Mouse (Mus musculus): ENCODE measurements at regions not wholly inside any gene's neighbourhood (a gene's known extent, or its start where the extent isn't known, plus 50 kb on each side); places are given as distances from the start of the nearest gene placed in this dataset.

GRCm38 (mm10) chr17:84107946-84108686, 79.6 kb downstream of the Zfp36l2 start:
- Histone ChIP-seq H3K4me2 (replicated peaks; ENCODE audit: low read depth, low read length) (no peak overlapping the region), H3K27ac (ENCODE audit: low read length) (no peak overlapping the region), H3K27me3 (ENCODE audit: insufficient read depth, low read length) (no peaks in the 10 kb centered on the region), H3K4me1 (ENCODE audit: insufficient read depth, low read length) (peaks cover 16% of the 10 kb centered on the region), H3K36me3 (ENCODE audit: insufficient read depth, low read length) (no peaks in the 10 kb centered on the region), H3K9me3 (ENCODE audit: low read length) (no peaks in the 10 kb centered on the region), H3K4me3 (ENCODE audit: low read length) (no peak overlapping the region), H3K9ac (replicated peaks; ENCODE audit: low read length) (no peak overlapping the region)
- WGBS = 88% methylated on average over 8 of the region's 8 CpGs
- ATAC-seq (ENCODE audit: low FRiP score, low TSS enrichment) = no peak

GRCm38 (mm10) chr17:84107497-84107896, 80.2 kb downstream of the Zfp36l2 start:
- no peak overlapping the region for H3K4me2 ChIP-seq (replicated peaks; ENCODE audit: low read depth, low read length)
- peaks cover 13% of the 10 kb centered on the region for H3K4me1 ChIP-seq (ENCODE audit: insufficient read depth, low read length)
- no peaks in the 10 kb centered on the region for H3K27me3 ChIP-seq (ENCODE audit: insufficient read depth, low read length)
- no peaks in the 10 kb centered on the region for H3K36me3 ChIP-seq (ENCODE audit: insufficient read depth, low read length)
- no peak overlapping the region for H3K4me3 ChIP-seq (ENCODE audit: low read length)
- no peaks in the 10 kb centered on the region for H3K9me3 ChIP-seq (ENCODE audit: low read length)
- no peak overlapping the region for H3K9ac ChIP-seq (replicated peaks; ENCODE audit: low read length)
- ATAC-seq (ENCODE audit: low FRiP score, low TSS enrichment) = no peak
- 78% methylated on average over 3 of the region's 3 CpGs for WGBS
- no peak overlapping the region for H3K27ac ChIP-seq (ENCODE audit: low read length)

- H3K36me3 ChIP-seq (ENCODE audit: insufficient read depth, low read length) = no peaks in the 10 kb centered on the region
- no peaks in the 10 kb centered on the region for H3K9me3 ChIP-seq (ENCODE audit: low read length)
- H3K4me1 ChIP-seq (ENCODE audit: insufficient read depth, low read length) = peaks cover 20% of the 10 kb centered on the region
- H3K27ac ChIP-seq (ENCODE audit: low read length) = no peak overlapping the region
- H3K9ac ChIP-seq (replicated peaks; ENCODE audit: low read length) = no peak overlapping the region
- H3K27me3 ChIP-seq (ENCODE audit: insufficient read depth, low read length) = no peaks in the 10 kb centered on the region
- H3K4me2 ChIP-seq (replicated peaks; ENCODE audit: low read depth, low read length) = no peak overlapping the region
- 70% methylated on average over 7 of the region's 7 CpGs for WGBS
- no peak for ATAC-seq (ENCODE audit: low FRiP score, low TSS enrichment)
- H3K4me3 ChIP-seq (ENCODE audit: low read length) = no peak overlapping the region
Measured at GRCm38 (mm10) chr17:84104242-84104641, 83.5 kb downstream of the Zfp36l2 start.

GRCm38 (mm10) chr17:84103344-84103743, 84.4 kb downstream of the Zfp36l2 start:
- no peak overlapping the region for H3K27ac ChIP-seq (ENCODE audit: low read length)
- whole genome bisulfite sequencing = 79% methylated on average over 7 of the region's 7 CpGs

GRCm38 (mm10) chr17:84101652-84102051, 86.1 kb downstream of the Zfp36l2 start:
- Histone ChIP-seq H3K9ac (replicated peaks; ENCODE audit: low read length) (no peak overlapping the region), H3K36me3 (ENCODE audit: insufficient read depth, low read length) (no peaks in the 10 kb centered on the region), H3K9me3 (ENCODE audit: low read length) (no peaks in the 10 kb centered on the region), H3K4me3 (ENCODE audit: low read length) (no peak overlapping the region), H3K4me2 (replicated peaks; ENCODE audit: low read depth, low read length) (no peak overlapping the region), H3K27ac (ENCODE audit: low read length) (no peak overlapping the region), H3K4me1 (ENCODE audit: insufficient read depth, low read length) (peaks cover 28% of the 10 kb centered on the region), H3K27me3 (ENCODE audit: insufficient read depth, low read length) (no peaks in the 10 kb centered on the region)
- 14% methylated on average over 1 of the region's 1 CpGs for WGBS
- no peak for ATAC-seq (ENCODE audit: low FRiP score, low TSS enrichment)

More at GRCm38 (mm10) chr17:84103344-84103743, 84.4 kb downstream of the Zfp36l2 start:
- Histone ChIP-seq H3K36me3 (ENCODE audit: insufficient read depth, low read length) (no peaks in the 10 kb centered on the region), H3K27me3 (ENCODE audit: insufficient read depth, low read length) (no peaks in the 10 kb centered on the region), H3K4me2 (replicated peaks; ENCODE audit: low read depth, low read length) (no peak overlapping the region), H3K9ac (replicated peaks; ENCODE audit: low read length) (no peak overlapping the region), H3K4me3 (ENCODE audit: low read length) (no peak overlapping the region), H3K4me1 (ENCODE audit: insufficient read depth, low read length) (peaks cover 20% of the 10 kb centered on the region), H3K9me3 (ENCODE audit: low read length) (no peaks in the 10 kb centered on the region)
- ATAC-seq (ENCODE audit: low FRiP score, low TSS enrichment) = no peak

- no peaks in the 10 kb centered on the region for H3K27me3 ChIP-seq (ENCODE audit: insufficient read depth, low read length)
- H3K4me2 ChIP-seq (replicated peaks; ENCODE audit: low read depth, low read length) = no peak overlapping the region
- peaks cover 39% of the 10 kb centered on the region for H3K4me1 ChIP-seq (ENCODE audit: insufficient read depth, low read length)
- H3K9me3 ChIP-seq (ENCODE audit: low read length) = no peaks in the 10 kb centered on the region
- H3K36me3 ChIP-seq (ENCODE audit: insufficient read depth, low read length) = no peaks in the 10 kb centered on the region
- H3K27ac ChIP-seq (ENCODE audit: low read length) = 0 out of 2 replicates have a peak overlapping the region, but pooled peaks have one; percentile 44
- ATAC-seq (ENCODE audit: low FRiP score, low TSS enrichment) = 0 out of 2 replicates have a peak, but pooled peaks have one; percentile 11
- H3K9ac ChIP-seq (replicated peaks; ENCODE audit: low read length) = peak overlapping the region; percentile 47
- WGBS = 42% methylated on average over 10 of the region's 10 CpGs
- no peak overlapping the region for H3K4me3 ChIP-seq (ENCODE audit: low read length)
Measured at GRCm38 (mm10) chr17:84100523-84100922, 87.2 kb downstream of the Zfp36l2 start.

GRCm38 (mm10) chr17:84099737-84100136, 88.0 kb downstream of the Zfp36l2 start:
- peaks cover 39% of the 10 kb centered on the region for H3K4me1 ChIP-seq (ENCODE audit: insufficient read depth, low read length)
- no peak overlapping the region for H3K27ac ChIP-seq (ENCODE audit: low read length)
- no peaks in the 10 kb centered on the region for H3K27me3 ChIP-seq (ENCODE audit: insufficient read depth, low read length)
- no peaks in the 10 kb centered on the region for H3K9me3 ChIP-seq (ENCODE audit: low read length)
- H3K36me3 ChIP-seq (ENCODE audit: insufficient read depth, low read length) = no peaks in the 10 kb centered on the region
- H3K9ac ChIP-seq (replicated peaks; ENCODE audit: low read length) = no peak overlapping the region
- no peak overlapping the region for H3K4me2 ChIP-seq (replicated peaks; ENCODE audit: low read depth, low read length)
- WGBS = 69% methylated on average over 9 of the region's 9 CpGs
- H3K4me3 ChIP-seq (ENCODE audit: low read length) = no peak overlapping the region
- ATAC-seq (ENCODE audit: low FRiP score, low TSS enrichment) = no peak

GRCm38 (mm10) chr17:84097871-84098430, 89.8 kb downstream of the Zfp36l2 start:
- no peaks in the 10 kb centered on the region for H3K27me3 ChIP-seq (ENCODE audit: insufficient read depth, low read length)
- WGBS = 91% methylated on average over 6 of the region's 6 CpGs
- peaks cover 33% of the 10 kb centered on the region for H3K4me1 ChIP-seq (ENCODE audit: insufficient read depth, low read length)
- H3K4me3 ChIP-seq (ENCODE audit: low read length) = no peak overlapping the region
- H3K9me3 ChIP-seq (ENCODE audit: low read length) = no peaks in the 10 kb centered on the region
- ATAC-seq (ENCODE audit: low FRiP score, low TSS enrichment) = no peak
- no peaks in the 10 kb centered on the region for H3K36me3 ChIP-seq (ENCODE audit: insufficient read depth, low read length)
- H3K9ac ChIP-seq (replicated peaks; ENCODE audit: low read length) = no peak overlapping the region
- H3K27ac ChIP-seq (ENCODE audit: low read length) = no peak overlapping the region
- no peak overlapping the region for H3K4me2 ChIP-seq (replicated peaks; ENCODE audit: low read depth, low read length)

- Histone ChIP-seq H3K9me3 (ENCODE audit: low read length) (no peaks in the 10 kb centered on the region), H3K36me3 (ENCODE audit: insufficient read depth, low read length) (no peaks in the 10 kb centered on the region), H3K4me3 (ENCODE audit: low read length) (no peak overlapping the region), H3K27ac (ENCODE audit: low read length) (no peak overlapping the region; the same call in 1 of the 2 replicates), H3K4me2 (replicated peaks; ENCODE audit: low read depth, low read length) (no peak overlapping the region; the same call in 1 of the 2 replicates), H3K9ac (replicated peaks; ENCODE audit: low read length) (peak overlapping the region; percentile 78), H3K27me3 (ENCODE audit: insufficient read depth, low read length) (no peaks in the 10 kb centered on the region), H3K4me1 (ENCODE audit: insufficient read depth, low read length) (peaks cover 34% of the 10 kb centered on the region)
- ATAC-seq (ENCODE audit: low FRiP score, low TSS enrichment) = no peak
- WGBS = 71% methylated on average over 13 of the region's 13 CpGs
Measured at GRCm38 (mm10) chr17:84097286-84097685, 90.5 kb downstream of the Zfp36l2 start.
